Mouse (Mus musculus) ovary, postnatal 10 days (tissue): ENCODE measurements at regions not wholly inside any gene's neighbourhood (a gene's known extent, or its start where the extent isn't known, plus 50 kb on each side); places are given as distances from the start of the nearest gene placed in this dataset.

Experiments used
- DNase-seq: peaks from one replicate; pipeline ENCODE4 v3.0.0; 2022; ENCODE audit warnings: low spot score

- DNase-seq: no peak
These were observed 173.5 kb downstream of the 1500009L16Rik start for GRCm38 (mm10) chr10:83896160-83896559.

- no peak for DNase-seq
These were observed 174.9 kb downstream of the 1500009L16Rik start for GRCm38 (mm10) chr10:83897558-83897957.

- no peak for DNase-seq
These were observed 184.1 kb downstream of the 1500009L16Rik start for GRCm38 (mm10) chr10:83906751-83907150.

- no peak for DNase-seq
These were observed 188.1 kb downstream of the 1500009L16Rik start for GRCm38 (mm10) chr10:83910649-83911370.

- DNase-seq: no peak
These were observed 191.9 kb downstream of the 1500009L16Rik start for GRCm38 (mm10) chr10:83914401-83915132.

- DNase-seq: no peak
These were observed 192.6 kb downstream of the 1500009L16Rik start for GRCm38 (mm10) chr10:83915133-83915730.

- DNase-seq: no peak
These were observed 204.3 kb downstream of the 1500009L16Rik start for GRCm38 (mm10) chr10:83926990-83927389.

- DNase-seq: no peak
These were observed 204.9 kb downstream of the 1500009L16Rik start for GRCm38 (mm10) chr10:83927554-83927953.

GRCm38 (mm10) chr10:83931758-83932157, 209.1 kb downstream of the 1500009L16Rik start:
- no peak for DNase-seq

GRCm38 (mm10) chr10:83933201-83933600, 210.5 kb downstream of the 1500009L16Rik start:
- DNase-seq: no peak

- DNase-seq: no peak
These were observed 211.8 kb downstream of the 1500009L16Rik start for GRCm38 (mm10) chr10:83934498-83934897.

GRCm38 (mm10) chr10:83937168-83937567, 214.5 kb downstream of the 1500009L16Rik start:
- no peak for DNase-seq

GRCm38 (mm10) chr10:83942101-83942500, 219.4 kb downstream of the 1500009L16Rik start:
- DNase-seq: no peak

- no peak for DNase-seq
These were observed 221.5 kb downstream of the 1500009L16Rik start for GRCm38 (mm10) chr10:83944158-83944557.

- DNase-seq: no peak
These were observed 222.2 kb downstream of the 1500009L16Rik start for GRCm38 (mm10) chr10:83944897-83945296.

- DNase-seq: no peak
These were observed 222.8 kb downstream of the 1500009L16Rik start for GRCm38 (mm10) chr10:83945503-83945902.

GRCm38 (mm10) chr10:83946186-83947176, 223.8 kb downstream of the 1500009L16Rik start:
- DNase-seq: no peak

GRCm38 (mm10) chr10:83957118-83957759, 234.6 kb downstream of the 1500009L16Rik start:
- DNase-seq: no peak

GRCm38 (mm10) chr10:83958397-83958796, 235.7 kb downstream of the 1500009L16Rik start:
- DNase-seq: no peak

GRCm38 (mm10) chr10:83958826-83959225, 236.2 kb downstream of the 1500009L16Rik start:
- DNase-seq: no peak

GRCm38 (mm10) chr10:83963232-83963760, 240.6 kb downstream of the 1500009L16Rik start:
- DNase-seq: no peak
